Mouse (Mus musculus) heart, postnatal 36 days (tissue): ENCODE results near the gene CN725425. TPM values are rescaled to one million over a fixed set of nuclear protein-coding genes. Genes with fewer than 3 reads are reported as not detected.

Source experiments
- DNase-seq, 2 experiments: peaks; one replicate each; pipeline ENCODE4 v3.0.0; 2021 to 2022
- intact Hi-C: fragments of 180-260 bp; cut with DNase I; formaldehyde crosslinking; loops from one replicate; pipeline ENCODE4 v1.15.1; 2025
- total RNA-seq, 2 experiments: library from RNA; stranded (reverse); gene quantifications; 2 replicates each; pipeline ENCODE4 v1.2.3; 2021

Gene CN725425
- total RNA-seq, 2 experiments from 2014 or later = 0.31 to 0.79 TPM

DNA sequence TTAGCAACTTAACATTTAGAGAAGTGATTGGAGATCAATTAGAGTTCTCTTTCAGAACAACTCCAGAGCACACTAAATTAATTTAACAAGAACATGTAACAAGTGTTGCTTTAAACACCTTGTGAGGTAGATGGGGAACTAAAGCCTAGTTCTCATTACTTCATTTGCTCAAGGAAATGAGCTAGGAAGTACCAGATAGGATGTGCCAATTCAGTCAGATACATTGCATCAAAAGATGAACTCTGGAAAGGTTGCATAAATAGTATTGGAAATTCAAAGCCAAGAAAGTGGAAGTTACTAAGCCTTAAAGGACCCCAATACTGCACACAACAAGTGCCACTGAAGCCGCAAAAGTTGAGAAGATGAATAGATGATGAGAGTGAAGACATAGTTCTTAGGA lies 3.2 kb downstream of the CN725425 start:
- intact Hi-C loops = no loop called here
- no peak for DNase-seq

- intact Hi-C loops = no loop called here
Measured at GRCm38 (mm10) chr15:91203521-91203920, 4.2 kb downstream of the CN725425 start.

GRCm38 (mm10) chr15:91206518-91206917 lies 7.2 kb downstream of the CN725425 start:
- intact Hi-C loops = no loop called here

More at GRCm38 (mm10) chr15:91203521-91203920, 4.2 kb downstream of the CN725425 start:
- DNase-seq = no peak

DNA sequence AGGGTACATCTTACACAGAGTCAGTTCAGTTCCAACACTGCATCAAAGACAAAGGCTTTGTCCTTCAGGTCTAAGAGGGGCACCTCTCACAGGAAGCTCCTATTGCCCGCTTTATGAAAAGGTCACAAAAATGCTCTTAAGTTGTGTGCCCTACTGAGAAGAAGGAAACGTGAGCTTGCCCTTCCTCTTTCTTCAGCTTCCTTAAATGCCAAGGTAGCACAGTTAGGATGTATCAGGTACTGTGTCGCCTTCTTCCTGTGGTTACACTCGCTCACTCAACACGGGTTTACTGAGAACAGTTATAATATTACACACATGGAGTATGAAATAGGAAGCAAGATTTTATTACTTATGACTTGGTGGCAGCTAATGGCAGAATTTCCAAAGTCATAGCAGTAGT lies 38.0 kb downstream of the CN725425 start:
- intact Hi-C loops = no loop called here
- DNase-seq = no peak

More at GRCm38 (mm10) chr15:91206518-91206917, 7.2 kb downstream of the CN725425 start:
- no peak for DNase-seq

GRCm38 (mm10) chr15:91240683-91241335 lies 41.5 kb downstream of the CN725425 start:
- intact Hi-C loops = no loop called here
- DNase-seq = no peak

DNA sequence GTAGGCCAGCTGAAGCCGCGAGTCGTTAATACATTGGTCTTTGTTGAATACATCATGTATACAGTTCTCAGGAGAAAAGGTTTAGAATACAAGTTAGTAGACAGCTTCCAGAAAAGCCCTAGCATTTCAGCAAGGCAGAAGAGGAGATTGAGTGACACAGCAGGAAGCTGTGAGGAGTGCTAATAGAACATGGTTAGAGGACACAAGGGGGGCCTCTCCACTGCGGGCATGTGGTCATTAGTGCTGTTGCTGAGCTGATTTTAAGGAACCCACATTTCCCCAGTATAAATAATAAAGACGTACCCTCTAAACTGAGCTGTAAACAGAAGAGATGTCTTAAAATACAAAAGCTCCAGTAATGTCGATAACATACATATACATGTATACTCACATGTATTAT lies 51.5 kb downstream of the CN725425 start:
- no peak for DNase-seq
- intact Hi-C loops = no loop called here

GRCm38 (mm10) chr15:91251544-91252408 lies 52.5 kb downstream of the CN725425 start:
- intact Hi-C loops = no loop called here
- no peak for DNase-seq

GRCm38 (mm10) chr15:91252956-91253355 lies 53.7 kb downstream of the CN725425 start:
- intact Hi-C loops = no loop called here
- no peak for DNase-seq

GRCm38 (mm10) chr15:91255308-91255707 lies 56.0 kb downstream of the CN725425 start:
- no peak for DNase-seq
- intact Hi-C loops = no loop called here

DNA sequence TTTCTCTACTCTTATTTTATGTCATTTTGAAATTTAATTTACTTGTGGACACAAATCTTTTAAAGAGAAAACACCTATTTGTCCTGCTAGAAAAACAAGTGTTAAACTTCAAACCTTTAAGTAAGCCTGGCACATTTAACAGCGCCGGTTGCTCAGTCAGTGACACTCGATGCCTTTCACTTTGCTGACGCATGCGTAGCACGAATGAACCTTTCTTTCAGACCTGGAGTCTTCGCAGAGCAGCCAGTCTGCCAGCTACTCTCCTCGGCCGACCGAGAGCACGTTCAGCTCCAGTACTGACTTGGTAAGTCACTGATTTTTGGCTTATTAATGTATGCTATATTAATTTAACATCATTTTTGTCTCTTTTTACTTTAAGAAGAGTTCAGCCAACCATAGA lies 57.8 kb downstream of the CN725425 start:
- no peak for DNase-seq

DNA sequence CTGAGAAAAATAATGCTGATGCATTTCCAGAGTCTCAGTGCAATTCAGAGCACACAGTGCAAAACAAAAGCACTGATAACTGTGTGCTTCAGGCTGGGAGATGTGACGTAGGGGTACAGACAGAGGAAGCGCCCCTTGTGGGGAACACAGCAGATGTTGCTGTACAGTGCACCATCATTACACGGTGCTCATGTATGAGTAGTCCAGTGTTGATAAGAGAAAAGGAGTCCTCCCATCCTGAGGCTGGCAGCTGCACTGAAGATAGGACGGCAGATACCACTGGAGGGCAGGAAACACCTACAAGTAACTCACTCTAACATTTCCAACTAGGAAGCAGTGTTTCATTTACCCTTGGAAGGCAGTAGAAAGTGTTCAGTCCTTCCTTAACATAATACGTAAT lies 61.3 kb downstream of the CN725425 start:
- intact Hi-C loops = no loop called here
- no peak for DNase-seq

More for the DNA sequence above, 57.8 kb downstream of the CN725425 start:
- intact Hi-C loops = no loop called here

DNA sequence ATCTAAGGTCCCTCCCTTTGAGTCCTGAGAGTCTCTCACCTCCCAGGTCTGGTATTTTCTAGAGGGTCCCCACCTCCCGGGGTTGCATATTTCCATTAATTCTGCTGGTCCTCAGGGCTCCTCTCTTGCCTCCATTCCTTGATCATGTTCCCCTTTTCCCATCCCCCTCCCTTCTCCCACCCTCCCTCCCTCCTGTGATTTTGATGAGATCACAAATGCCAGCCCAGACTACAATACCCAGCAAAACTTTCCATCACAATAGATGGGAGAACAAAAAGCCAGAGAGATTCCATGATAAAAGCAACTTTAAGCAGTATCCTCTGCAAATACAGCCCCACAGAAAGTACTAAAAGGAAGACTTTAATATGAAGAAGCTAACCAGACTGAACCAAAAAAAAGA lies 64.6 kb downstream of the CN725425 start:
- intact Hi-C loops = no loop called here

GRCm38 (mm10) chr15:91268532-91268931 lies 69.2 kb downstream of the CN725425 start:
- intact Hi-C loops = no loop called here
- no peak for DNase-seq

More for the DNA sequence above, 64.6 kb downstream of the CN725425 start:
- no peak for DNase-seq

GRCm38 (mm10) chr15:91275961-91276360 lies 76.7 kb downstream of the CN725425 start:
- intact Hi-C loops = no loop called here
- no peak for DNase-seq

DNA sequence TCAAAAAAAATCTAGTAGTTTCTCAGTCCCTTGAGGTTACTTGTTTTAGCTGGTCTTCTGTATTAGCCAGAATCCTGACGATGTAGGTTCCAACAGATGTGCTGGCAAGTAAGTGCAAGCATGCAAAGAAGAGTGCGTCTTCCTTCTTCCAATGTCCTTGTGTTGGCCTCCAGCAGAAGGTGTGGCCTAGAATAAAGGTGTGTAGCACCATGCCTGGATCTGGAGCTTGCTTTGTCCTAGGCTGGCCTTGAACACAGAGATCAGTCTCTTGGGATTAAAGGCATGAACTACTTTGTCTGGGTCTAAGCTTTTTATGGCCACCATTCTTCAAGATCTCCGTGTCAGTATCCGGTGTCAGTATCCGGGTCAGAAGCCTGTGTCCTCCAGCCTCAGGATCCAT lies 80.3 kb downstream of the CN725425 start:
- intact Hi-C loops = no loop called here
- DNase-seq = no peak

DNA sequence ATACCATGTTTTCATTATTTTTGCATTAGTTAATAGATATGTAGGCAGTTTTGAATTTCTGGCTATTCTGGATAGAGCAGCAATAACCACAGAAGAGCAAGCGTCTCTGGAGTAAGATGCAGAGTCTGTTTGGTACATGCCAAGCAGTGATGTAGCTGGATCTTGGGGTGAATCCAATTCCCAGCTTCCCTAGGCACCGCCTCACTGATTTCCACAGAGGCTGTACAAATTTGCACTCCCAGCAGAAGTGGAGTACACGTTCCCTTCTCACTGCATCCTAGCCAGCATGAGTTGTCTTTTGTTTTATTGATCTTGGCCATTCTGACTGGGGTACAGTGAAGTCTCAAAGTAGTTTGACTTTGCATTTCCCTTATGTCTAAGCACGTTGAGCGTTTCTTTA lies 82.2 kb downstream of the CN725425 start:
- DNase-seq = no peak
- intact Hi-C loops = no loop called here

DNA sequence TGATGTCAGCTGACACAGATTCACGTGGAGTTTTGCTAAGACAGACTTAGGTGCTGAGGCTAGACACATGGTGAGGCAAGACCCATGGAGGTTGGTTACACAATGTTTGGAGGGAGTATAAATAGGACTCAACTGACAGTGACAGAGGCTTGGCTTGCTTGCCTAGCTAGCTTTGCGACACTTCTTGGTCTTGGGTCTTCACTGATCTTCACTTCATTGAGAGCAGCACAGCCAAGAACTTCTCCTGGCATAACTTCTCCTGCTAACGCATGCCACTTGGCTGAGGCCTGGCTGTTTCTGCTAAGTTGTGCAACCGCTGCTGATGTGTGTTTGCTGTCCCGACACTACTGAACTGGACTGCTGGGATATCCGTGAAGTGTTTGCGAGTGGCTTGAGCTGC lies 83.5 kb downstream of the CN725425 start:
- intact Hi-C loops = no loop called here
- peak; percentile 34 to 36 for DNase-seq

DNA sequence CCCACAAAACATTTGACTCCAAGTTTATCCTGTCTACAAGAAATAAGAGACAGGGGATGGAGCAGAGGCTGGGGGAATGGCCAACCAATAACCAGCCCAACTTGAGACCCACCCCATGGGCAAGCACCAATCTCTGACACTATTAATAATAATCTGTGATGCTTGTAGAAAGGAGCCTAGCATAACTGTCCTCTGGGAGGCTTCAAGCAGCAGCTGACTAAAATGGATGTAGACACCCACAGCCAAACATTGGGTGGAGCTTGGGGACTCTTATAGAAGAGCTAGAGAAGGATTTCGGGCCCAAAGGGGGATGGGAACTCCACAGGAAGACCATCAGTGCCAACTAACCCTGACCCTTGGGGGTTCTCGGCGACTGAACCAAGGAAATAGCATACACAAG lies 84.1 kb downstream of the CN725425 start:
- intact Hi-C loops = no loop called here
- DNase-seq = no peak

DNA sequence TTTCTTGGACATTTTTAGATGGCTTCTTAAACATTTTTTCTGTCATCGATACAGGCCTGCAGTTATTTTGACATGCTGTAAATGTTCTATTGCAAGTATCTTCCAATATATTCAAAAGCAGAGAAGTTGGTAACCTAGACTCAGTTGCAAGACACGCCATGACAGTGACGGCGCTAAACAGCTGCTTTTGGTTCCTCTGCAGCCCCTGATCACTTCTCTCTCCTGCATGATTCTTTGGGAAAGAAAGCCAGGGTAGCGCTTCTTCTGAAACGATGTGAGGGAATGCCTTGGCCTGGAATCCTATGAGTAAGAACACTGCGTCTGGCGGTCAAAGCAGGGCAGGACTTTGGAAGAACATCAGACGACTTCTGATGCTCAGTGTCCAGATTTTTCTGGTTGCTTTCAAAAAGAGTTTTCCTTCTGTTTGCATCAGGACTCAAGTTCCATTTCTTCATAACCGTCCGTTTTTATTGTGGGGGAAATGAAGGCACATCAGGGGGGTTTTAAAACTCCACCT lies 100.1 kb downstream of the CN725425 start:
- intact Hi-C loops = no loop called here

DNA sequence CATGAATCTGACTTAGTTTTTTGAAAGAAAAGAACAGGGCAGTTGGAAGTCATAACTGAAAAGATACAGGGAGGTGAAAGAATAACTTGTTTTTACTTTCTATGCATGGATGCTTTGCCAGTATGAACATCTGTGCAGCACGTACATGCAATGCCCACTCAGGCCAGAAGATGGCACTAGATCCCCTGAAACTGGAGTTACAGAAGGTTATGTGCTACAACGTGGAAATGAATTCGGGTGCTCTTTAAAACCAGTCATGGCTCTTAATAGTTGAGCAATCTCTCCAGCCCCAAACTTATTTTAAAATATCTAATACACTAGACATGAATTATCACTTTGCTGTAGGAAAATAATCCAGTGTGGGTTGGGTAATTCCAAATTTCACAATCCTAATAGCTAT lies 102.1 kb downstream of the CN725425 start:
- intact Hi-C loops = loop anchor here (1.0 to 10.0 kb wide), 5 partner anchors 176 to 1057 kb away; no protein-coding TSS in a partner anchor
- DNase-seq = peak; percentile 89 to 96

More for the DNA sequence above, 100.1 kb downstream of the CN725425 start:
- DNase-seq = no peak

DNA sequence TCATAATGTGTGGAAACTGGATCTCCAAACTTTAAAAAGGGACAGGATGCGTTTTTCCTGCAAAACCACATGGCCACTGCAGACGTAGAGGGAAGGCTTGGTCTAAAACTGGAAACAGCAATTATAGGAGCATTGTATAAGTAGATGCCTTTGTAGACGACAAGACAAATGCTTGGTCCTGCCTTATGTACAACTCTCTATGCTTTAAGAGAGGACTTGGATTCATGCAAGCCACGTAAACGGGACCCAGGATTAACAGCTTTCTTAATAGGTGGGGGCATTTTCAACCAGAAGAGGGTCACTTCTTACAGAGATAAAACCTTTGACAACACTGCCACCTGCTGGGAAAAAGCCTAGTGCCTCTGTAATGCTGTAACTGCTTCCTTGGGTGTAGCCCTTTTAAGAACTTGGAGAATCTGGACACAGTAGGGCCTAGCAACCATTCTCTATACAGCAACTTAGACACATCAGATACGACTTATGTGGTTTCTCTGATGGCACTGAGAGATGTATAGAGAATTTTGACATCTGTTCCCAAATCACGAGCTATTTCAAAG lies 105.1 kb downstream of the CN725425 start:
- intact Hi-C loops = loop anchor here (5.0 to 10.0 kb wide), 4 partner anchors 173 to 1060 kb away; no protein-coding TSS in a partner anchor
- peak; percentile 25 to 32 for DNase-seq
